Mouse (Mus musculus) megakaryocyte progenitor cell, adult 5-6 weeks (primary cell): ENCODE measurements around the gene 4930550C14Rik. TPM values are rescaled to one million over a fixed set of nuclear protein-coding genes. Genes with fewer than 3 reads are reported as not detected.
A peak's percentile ranks its signal among the peaks of the same experiment; 100 is the strongest.

Source experiments
- ATAC-seq: replicated peaks from 2 replicates; pipeline ENCODE4 v1.8.0; 2016; ENCODE audit warnings: mild to moderate bottlenecking, moderate TSS enrichment, inconsistent platforms; ENCODE audit not compliant: poor library complexity
- total RNA-seq, 2 experiments: library from RNA; stranded (forward) in 1 of 2; stranded (reverse) in 1 of 2; fragments of 157-497, 149-512 nt in 1 of 2; fragments of 200-1000 nt in 1 of 2; gene quantifications; 2 replicates each; pipeline versions ENCODE4 v1.2.3 to v1.2.4; 2015 to 2017

4930550C14Rik gene
- total RNA-seq, 2 experiments from 2014 or later: 0.44 to 0.50 TPM

GRCm38 (mm10) chr9:53402991-53403390 lies 866 bp downstream of the 4930550C14Rik start:
- ATAC-seq: no peak

GRCm38 (mm10) chr9:53404050-53404752 lies 2.1 kb downstream of the 4930550C14Rik start:
- no peak for ATAC-seq

- ATAC-seq: peak; percentile 99
Observed at GRCm38 (mm10) chr9:53404753-53405722, 2.9 kb downstream of the 4930550C14Rik start.

GRCm38 (mm10) chr9:53408548-53408947 lies 6.4 kb downstream of the 4930550C14Rik start:
- no peak for ATAC-seq

GRCm38 (mm10) chr9:53408953-53409361 lies 6.8 kb downstream of the 4930550C14Rik start:
- no peak for ATAC-seq

- ATAC-seq: no peak
Observed at GRCm38 (mm10) chr9:53409427-53409826, 7.3 kb downstream of the 4930550C14Rik start.

- ATAC-seq: peak; percentile 99
Observed at GRCm38 (mm10) chr9:53422133-53422896, 20.2 kb downstream of the 4930550C14Rik start.

- no peak for ATAC-seq
Observed at GRCm38 (mm10) chr9:53426726-53427125, 24.6 kb downstream of the 4930550C14Rik start.

GRCm38 (mm10) chr9:53427638-53428037 lies 25.5 kb downstream of the 4930550C14Rik start:
- ATAC-seq: no peak

- peak; percentile 57 for ATAC-seq
Observed at GRCm38 (mm10) chr9:53435830-53436570, 33.9 kb downstream of the 4930550C14Rik start.

GRCm38 (mm10) chr9:53450609-53451008 lies 48.5 kb downstream of the 4930550C14Rik start:
- no peak for ATAC-seq

- no peak for ATAC-seq
Observed at GRCm38 (mm10) chr9:53452038-53452437, 49.9 kb downstream of the 4930550C14Rik start.

GRCm38 (mm10) chr9:53472806-53473518 lies 70.8 kb downstream of the 4930550C14Rik start:
- no peak for ATAC-seq

Other genes starting within 250 kb of the 4930550C14Rik start
- 55.8 and 62.1 TPM in 2 replicates for gene Ddx10, start 154.3 kb upstream of the 4930550C14Rik start, total RNA-seq (2015)
- 57.4 and 82.6 TPM in 2 replicates for gene Ddx10, start 154.3 kb upstream of the 4930550C14Rik start, total RNA-seq (2017)
- gene Exph5, start 100.7 kb upstream of the 4930550C14Rik start, total RNA-seq (2015): 0.07 TPM in 1 of 2 replicates, not detected in the other
- gene Exph5, start 100.7 kb upstream of the 4930550C14Rik start, total RNA-seq (2017): 0.03 TPM in 1 of 2 replicates, not detected in the other
- gene Kdelc2, start 18.3 kb upstream of the 4930550C14Rik start, total RNA-seq (2015): 6.9 and 8.1 TPM in 2 replicates
- gene Kdelc2, start 18.3 kb upstream of the 4930550C14Rik start, total RNA-seq (2017): 10.5 and 12.4 TPM in 2 replicates
- gene Atm, start 134.4 kb downstream of the 4930550C14Rik start, total RNA-seq (2015): 32.2 and 42.4 TPM in 2 replicates
- gene Atm, start 134.4 kb downstream of the 4930550C14Rik start, total RNA-seq (2017): 33.6 and 54.9 TPM in 2 replicates
- gene Npat, start 134.7 kb downstream of the 4930550C14Rik start, total RNA-seq (2015): 35.7 and 36.8 TPM in 2 replicates
- 19.7 and 24.9 TPM in 2 replicates for gene Npat, start 134.7 kb downstream of the 4930550C14Rik start, total RNA-seq (2017)
- 83.7 and 109 TPM in 2 replicates for gene Acat1, start 208.1 kb downstream of the 4930550C14Rik start, total RNA-seq (2015)
- gene Acat1, start 208.1 kb downstream of the 4930550C14Rik start, total RNA-seq (2017): 64.5 and 64.7 TPM in 2 replicates